In the genomic region with DNA sequence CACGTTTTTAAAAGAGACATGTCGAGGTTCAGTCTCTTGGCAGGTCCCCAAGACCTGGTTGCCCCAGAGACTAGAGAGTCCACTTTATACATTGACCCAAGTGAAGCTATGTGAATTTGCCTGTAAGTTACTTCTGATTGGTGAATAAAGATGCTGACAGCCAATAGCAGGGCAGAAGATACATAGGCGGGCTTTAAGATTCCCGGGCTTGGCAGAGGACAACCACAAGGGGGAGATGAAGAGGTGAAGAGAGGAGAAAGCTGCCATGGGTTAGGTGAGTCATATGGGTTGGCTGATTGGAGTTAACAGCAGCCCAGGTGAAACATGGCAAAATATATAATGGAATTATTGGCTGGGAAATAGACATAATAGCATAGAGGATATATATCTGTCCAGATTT, we compare ENCODE assay signal across 9 mouse cellular contexts. TPM values are rescaled to one million over a fixed set of nuclear protein-coding genes. Genes with fewer than 3 reads are reported as not detected.
DNase-seq lines count a peak whose midpoint lies in the region; ATAC-seq and TF ChIP-seq lines count a peak whose summit lies in the region.
"Had no signal": no experiment of that assay in that cellular context is flagged by ENCODE, and none has a peak within 500 bp of the region (broad histone marks: within the 10 kb centered on the region; RNA-seq: fewer than 3 reads in every experiment).

No protein-coding gene starts in this region.

- H3K27ac ChIP-seq in kidney, adult 2 months (ENCODE audit: insufficient read depth, low read depth, low read length): no peak overlapping the region
- H3K27ac ChIP-seq in limb, embryonic 11.5 days (replicated peaks; ENCODE audit: low read depth, low read length): no peak overlapping the region
- no peak overlapping the region for H3K27ac ChIP-seq in stomach, embryonic 16.5 days (ENCODE audit: low read length)
- H3K27ac ChIP-seq: embryonic facial prominence, embryonic 13.5 days had no signal

- H3K4me2 ChIP-seq in limb, embryonic 11.5 days (ENCODE audit: low read depth, severe bottlenecking): no peak overlapping the region
- H3K4me2 ChIP-seq in stomach, embryonic 16.5 days (ENCODE audit: low read depth, low read length): no peak overlapping the region
- H3K4me2 ChIP-seq: embryonic facial prominence, embryonic 13.5 days had no signal

- no peak for TF ChIP-seq POLR2A in kidney, adult 2 months (IDR thresholded peaks at IDR 0.05; ENCODE audit: low read depth, low read length)

- H3K9ac ChIP-seq in limb, embryonic 11.5 days (ENCODE audit: low read length): no peak overlapping the region
- H3K9ac ChIP-seq in stomach, embryonic 16.5 days (ENCODE audit: low read length): no peak overlapping the region
- H3K9ac ChIP-seq: embryonic facial prominence, embryonic 13.5 days had no signal

- H3K36me3 ChIP-seq in kidney, adult 2 months (ENCODE audit: control insufficient read depth, insufficient read depth, low read length): peaks cover 2% of the 10 kb centered on the region
- no peaks in the 10 kb centered on the region for H3K36me3 ChIP-seq in limb, embryonic 11.5 days (ENCODE audit: control insufficient read depth, insufficient read depth, low read length)
- H3K36me3 ChIP-seq in stomach, embryonic 16.5 days (ENCODE audit: control insufficient read depth, insufficient read depth, low read length): peaks cover 6% of the 10 kb centered on the region; the same call in 1 of the 2 replicates

- in situ Hi-C loops in Patski (cut with MboI; ENCODE audit: low pct_unique_long_range_greater_than_20kb): loop anchor here (5.0 kb wide), 1 partner anchor 47 kb away; no protein-coding TSS in a partner anchor

- TF ChIP-seq CTCF in Patski (IDR thresholded peaks at IDR 0.05): peak; percentile 94
- peak; percentile 70 for TF ChIP-seq CTCF in kidney, adult 2 months (conservative IDR thresholded peaks at IDR 0.05; ENCODE audit: insufficient read depth, insufficient read length, low read depth, low read length)

- H3K4me3 ChIP-seq in kidney, adult 2 months (ENCODE audit: insufficient read depth, low read depth, low read length): no peak overlapping the region
- H3K4me3 ChIP-seq in limb, embryonic 11.5 days (ENCODE audit: low read depth, low read length): no peak overlapping the region
- no peak overlapping the region for H3K4me3 ChIP-seq in stomach, embryonic 16.5 days (replicated peaks; ENCODE audit: low read length)
- H3K4me3 ChIP-seq: embryonic facial prominence, embryonic 13.5 days had no signal

- H3K9me3 ChIP-seq in limb, embryonic 11.5 days (ENCODE audit: control insufficient read depth, low read length): no peaks in the 10 kb centered on the region
- H3K9me3 ChIP-seq in stomach, embryonic 16.5 days (replicated peaks; ENCODE audit: control insufficient read depth, low read length): no peaks in the 10 kb centered on the region
- H3K9me3 ChIP-seq: embryonic facial prominence, embryonic 13.5 days had no signal

- POLR2A ChIA-PET in Patski (lab: Charles Lee): interaction anchor here (1.1 kb wide), 1 partner anchor 135 kb away, joined by 3 read pairs; no protein-coding TSS in a partner anchor

- H3K27me3 ChIP-seq in Patski: no peaks in the 10 kb centered on the region
- no peaks in the 10 kb centered on the region for H3K27me3 ChIP-seq in kidney, adult 2 months (replicated peaks; ENCODE audit: control insufficient read depth, insufficient read depth, low read length)
- H3K27me3 ChIP-seq in limb, embryonic 11.5 days (ENCODE audit: control insufficient read depth, insufficient read depth, low read length): no peaks in the 10 kb centered on the region
- no peaks in the 10 kb centered on the region for H3K27me3 ChIP-seq in stomach, embryonic 16.5 days (ENCODE audit: control insufficient read depth, insufficient read depth, low read length)
- H3K27me3 ChIP-seq: embryonic facial prominence, embryonic 13.5 days had no signal

- WGBS in kidney, adult 2 months: 31% methylated on average over 4 of the region's 4 CpGs
- WGBS in limb, embryonic 11.5 days: 45% methylated on average over 4 of the region's 4 CpGs
- WGBS in stomach, embryonic 16.5 days: 40% methylated on average over 4 of the region's 4 CpGs

- CTCF ChIA-PET in Patski (lab: Charles Lee): interaction anchor here (0.7 to 3.3 kb wide), 17 partner anchors 9 to 256 kb away, joined by 3 to 17 read pairs (median 4); partner anchors contain the start of genes Ifit1, Ifit1bl2, Ifit2 and Lipa

- ATAC-seq in Patski: peak; percentile 96
- no peak for ATAC-seq in limb, embryonic 11.5 days (ENCODE audit: insufficient number of reproducible peaks, low FRiP score, low TSS enrichment, low read depth)
- peak; percentile 95 for ATAC-seq in monocyte, adult 5-6 weeks (replicated peaks; ENCODE audit: insufficient number of reproducible peaks, low FRiP score, low TSS enrichment, poor library complexity, severe bottlenecking)
- ATAC-seq in stomach, embryonic 16.5 days (ENCODE audit: insufficient read depth, low FRiP score): peak; percentile 64; the same call in 1 of the 2 replicates

- DNase-seq in 3134 (ENCODE audit: extremely low read depth, insufficient read length, low spot score) (peak; percentile 56), Patski (ENCODE audit: low read depth, low spot score) (peak; percentile 43)
- peak; percentile 73 to 81 for DNase-seq in cerebellum, postnatal 10 days
- DNase-seq in gastrocnemius, postnatal 10 days: peak; percentile 50
- peak; percentile 86 for DNase-seq in kidney, adult 2 months
- DNase-seq in limb, embryonic 11.5 days (ENCODE audit: low spot score): peak; percentile 56

- H3K4me1 ChIP-seq in kidney, adult 2 months (ENCODE audit: control insufficient read depth, insufficient read depth, low read length): peaks cover 2% of the 10 kb centered on the region; the same call in 1 of the 2 replicates
- no peaks in the 10 kb centered on the region for H3K4me1 ChIP-seq in limb, embryonic 11.5 days (ENCODE audit: control insufficient read depth, insufficient read depth, low read length)
- no peaks in the 10 kb centered on the region for H3K4me1 ChIP-seq in stomach, embryonic 16.5 days (ENCODE audit: control insufficient read depth, insufficient read depth, low read length)
- H3K4me1 ChIP-seq: embryonic facial prominence, embryonic 13.5 days had no signal

RNA-seq across cellular contexts. Expression of gene Ch25h, which starts 25.8 kb away (rescaled TPM):
- polyA plus RNA-seq in Patski (2021): not detected
- under 1 TPM in 1 of 2 experiments, not detected in 1; 0.32 TPM for total RNA-seq in gastrocnemius, postnatal 10 days (2021)
- polyA plus RNA-seq in kidney, adult 2 months (2012; rRNA removed): 7.8 and 11.3 TPM in 2 replicates
- 2.5 and 2.7 TPM in 2 replicates for polyA plus RNA-seq in limb, embryonic 11.5 days (2014; fragmentation: Nextera tagmentation; extraction: Ambion mirVana)
- total RNA-seq in monocyte, adult 5-6 weeks (2017): not detected in 3 replicates
- 2.7 and 4.1 TPM in 2 replicates for polyA plus RNA-seq in stomach, embryonic 16.5 days (2015; fragmentation: Nextera tagmentation; extraction: Ambion mirVana)

RNA-seq across cellular contexts. Expression of gene Lipa, which starts 26.5 kb away (rescaled TPM):
- polyA plus RNA-seq in Patski (2021): 85.1 TPM
- 10 to 100 TPM; 12.5 to 17.1 TPM for total RNA-seq in gastrocnemius, postnatal 10 days (2021)
- polyA plus RNA-seq in kidney, adult 2 months (2012; rRNA removed): 210 and 240 TPM in 2 replicates
- 25.6 and 26.0 TPM in 2 replicates for polyA plus RNA-seq in limb, embryonic 11.5 days (2014; fragmentation: Nextera tagmentation; extraction: Ambion mirVana)
- 71.6 to 118 TPM (median 98.2 TPM) in 3 replicates for total RNA-seq in monocyte, adult 5-6 weeks (2017)
- polyA plus RNA-seq in stomach, embryonic 16.5 days (2015; fragmentation: Nextera tagmentation; extraction: Ambion mirVana): 31.2 and 32.4 TPM in 2 replicates

RNA-seq across cellular contexts. Expression of gene Ifit2, which starts 49.7 kb away (rescaled TPM):
- 26.0 TPM for polyA plus RNA-seq in Patski (2021)
- total RNA-seq in gastrocnemius, postnatal 10 days (2021): 1 to 10 TPM; 3.1 to 3.3 TPM
- 3.4 and 4.0 TPM in 2 replicates for polyA plus RNA-seq in kidney, adult 2 months (2012; rRNA removed)
- polyA plus RNA-seq in limb, embryonic 11.5 days (2014; fragmentation: Nextera tagmentation; extraction: Ambion mirVana): 6.7 and 8.7 TPM in 2 replicates
- 13.1 to 32.7 TPM (median 16.9 TPM) in 3 replicates for total RNA-seq in monocyte, adult 5-6 weeks (2017)
- polyA plus RNA-seq in stomach, embryonic 16.5 days (2015; fragmentation: Nextera tagmentation; extraction: Ambion mirVana): 6.2 and 6.3 TPM in 2 replicates
